Mouse (Mus musculus) embryonic facial prominence, embryonic 10.5 days (tissue): ENCODE data around the gene Phf23. TPM values are rescaled to one million over a fixed set of nuclear protein-coding genes. Genes with fewer than 3 reads are reported as not detected.
"Not testable (repeated sequence)": the region's sequence is repeated elsewhere in the genome, so short reads cannot be mapped to it uniquely, and the experiment has no call there.

ENCODE experiments used
- DNase-seq: peaks from one replicate; pipeline ENCODE4 v3.0.0-alpha.2; 2017; ENCODE audit warnings: low spot score
- H3K27ac ChIP-seq: fragments of 300-500 bp; sonication (generic); replicated peaks from 2 replicates; pipeline ENCODE4 v1.5.1; 2016; ENCODE audit warnings: mild to moderate bottlenecking
- H3K27me3 ChIP-seq: fragments of 300-500 bp; sonication (generic); replicated peaks from 2 replicates; pipeline ENCODE4 v1.6.1; 2016; ENCODE audit warnings: low read depth, mild to moderate bottlenecking; ENCODE audit not compliant: poor library complexity, severe bottlenecking
- H3K36me3 ChIP-seq: fragments of 300-500 bp; sonication (generic); replicated peaks from 2 replicates; pipeline ENCODE4 v1.6.1; 2016; ENCODE audit warnings: mild to moderate bottlenecking, moderate library complexity
- H3K4me1 ChIP-seq: fragments of 300-500 bp; sonication (generic); 2 replicates; pipeline ENCODE4 v1.6.1; 2016
- H3K4me3 ChIP-seq: fragments of 300-500 bp; sonication (generic); 2 replicates; pipeline ENCODE4 v1.5.1; 2016; ENCODE audit warnings: mild to moderate bottlenecking, moderate library complexity
- H3K9me3 ChIP-seq: fragments of 300-500 bp; sonication (generic); 2 replicates; pipeline ENCODE4 v1.6.1; 2016; ENCODE audit warnings: mild to moderate bottlenecking
- WGBS: fragments of 180-500 bp; shearing (Covaris S2); methylation state at CpG from one replicate; pipeline ENCODE4 v1.1.7; 2016; 5-methylcytosine and 5-hydroxymethylcytosine counted together
- polyA plus RNA-seq: library from polyadenylated mRNA; unstranded; fragments of >200 nt; fragmentation: Nextera tagmentation; extraction: Ambion mirVana; gene quantifications from 2 replicates; pipeline ENCODE4 v1.2.1, GENCODE M21; 2016

Gene Phf23
- polyA plus RNA-seq, 1 experiment from 2014 or later, result 98.3 TPM

- peak overlapping the region; percentile 12; the same call in 1 of the 2 replicates for H3K4me3 ChIP-seq
- no peak for DNase-seq
- peaks cover 24% of the 10 kb centered on the region for H3K4me1 ChIP-seq
- no peaks in the 10 kb centered on the region for H3K27me3 ChIP-seq
- 86% methylated on average over 12 of the region's 12 CpGs for WGBS
- no peaks in the 10 kb centered on the region for H3K9me3 ChIP-seq
- H3K27ac ChIP-seq, result no peak overlapping the region
- peaks cover 90% of the 10 kb centered on the region for H3K36me3 ChIP-seq
Measured at GRCm38 (mm10) chr11:70010548-70010947, 15.0 kb downstream of the Phf23 start.

DNA sequence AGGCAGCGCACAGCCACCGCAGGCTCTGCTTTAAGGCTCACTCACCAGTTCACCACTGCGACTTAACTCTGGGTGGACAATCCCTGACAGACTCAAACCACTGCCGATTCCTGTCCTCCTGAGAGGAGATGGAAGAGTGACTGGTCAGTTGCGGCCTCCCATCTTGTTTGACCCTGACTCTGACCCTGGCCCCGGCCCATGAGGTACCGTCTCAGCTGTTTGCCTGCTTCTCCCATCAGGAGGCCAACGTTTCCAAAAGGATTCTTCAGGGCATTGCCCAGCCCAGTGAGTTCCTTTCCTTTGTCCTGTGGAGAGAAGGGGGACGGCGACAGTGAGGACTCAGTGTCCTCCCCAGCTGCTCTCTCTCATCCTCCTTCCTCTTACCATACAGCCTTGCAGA is 15.4 kb downstream of the Phf23 start:
- no peaks in the 10 kb centered on the region for H3K27me3 ChIP-seq
- H3K4me3 ChIP-seq, result peak overlapping the region; percentile 12; the same call in 1 of the 2 replicates
- 88% methylated on average over 10 of the region's 10 CpGs for WGBS
- H3K4me1 ChIP-seq, result peaks cover 28% of the 10 kb centered on the region
- H3K27ac ChIP-seq, result no peak overlapping the region
- peaks cover 86% of the 10 kb centered on the region for H3K36me3 ChIP-seq
- DNase-seq, result no peak
- H3K9me3 ChIP-seq, result no peaks in the 10 kb centered on the region

DNA sequence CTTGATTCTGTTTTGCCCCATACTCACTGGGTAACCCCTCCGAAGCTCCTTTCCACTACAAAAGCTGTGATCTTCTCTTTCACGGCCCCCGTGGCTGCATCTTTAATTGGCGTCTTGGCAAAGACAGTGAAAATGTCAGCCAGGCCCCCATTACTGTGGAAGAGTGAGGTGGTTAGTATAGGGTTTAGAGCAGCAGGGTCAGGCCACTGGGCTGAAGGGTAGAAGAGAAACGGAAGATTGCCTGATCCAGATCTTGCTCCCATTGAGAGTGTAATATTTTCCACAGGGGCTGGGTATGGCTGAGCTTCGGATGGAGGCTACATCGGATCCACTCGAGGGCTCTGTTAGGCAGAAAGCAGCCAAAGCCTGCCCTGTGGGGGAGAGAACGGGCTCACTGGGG is 17.4 kb downstream of the Phf23 start:
- Histone ChIP-seq H3K4me3 (no peak overlapping the region), H3K4me1 (peaks cover 42% of the 10 kb centered on the region), H3K27me3 (no peaks in the 10 kb centered on the region), H3K36me3 (peaks cover 66% of the 10 kb centered on the region), H3K27ac (no peak overlapping the region), H3K9me3 (no peaks in the 10 kb centered on the region)
- no peak for DNase-seq
- WGBS, result 88% methylated on average over 9 of the region's 9 CpGs

GRCm38 (mm10) chr11:70013408-70013807 is 17.8 kb downstream of the Phf23 start:
- no peak for DNase-seq
- 88% methylated on average over 3 of the region's 3 CpGs for WGBS
- no peaks in the 10 kb centered on the region for H3K27me3 ChIP-seq
- H3K27ac ChIP-seq, result no peak overlapping the region
- no peak overlapping the region for H3K4me3 ChIP-seq
- H3K4me1 ChIP-seq, result peaks cover 47% of the 10 kb centered on the region
- no peaks in the 10 kb centered on the region for H3K9me3 ChIP-seq
- peaks cover 61% of the 10 kb centered on the region for H3K36me3 ChIP-seq

DNA sequence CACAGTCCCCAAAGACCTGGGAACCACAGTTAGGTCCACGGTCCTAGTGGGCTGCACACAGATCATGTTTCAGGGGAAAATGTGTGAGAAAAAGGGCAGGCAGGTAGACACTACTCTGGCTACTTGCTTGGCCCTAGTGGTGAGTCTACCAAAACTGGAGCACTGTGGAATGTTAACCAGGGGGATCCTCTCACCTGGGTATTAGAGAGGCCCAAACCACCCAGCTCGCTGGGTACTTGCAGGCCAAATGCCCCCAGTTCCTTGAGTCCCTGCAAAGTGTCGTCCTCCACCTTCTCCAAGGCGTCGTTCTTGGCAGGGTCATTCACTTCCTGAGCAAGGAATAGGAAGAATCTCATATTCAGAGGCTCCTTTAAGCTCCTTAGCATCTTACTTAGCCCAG is 18.5 kb downstream of the Phf23 start:
- WGBS, result 63% methylated on average over 5 of the region's 5 CpGs
- peaks cover 54% of the 10 kb centered on the region for H3K4me1 ChIP-seq
- peaks cover 55% of the 10 kb centered on the region for H3K36me3 ChIP-seq
- 0 out of 2 replicates have a peak overlapping the region, but pooled peaks have one; percentile 81 for H3K27ac ChIP-seq
- H3K27me3 ChIP-seq, result no peaks in the 10 kb centered on the region
- DNase-seq, result no peak
- H3K9me3 ChIP-seq, result no peaks in the 10 kb centered on the region
- peak overlapping the region; percentile 67 for H3K4me3 ChIP-seq

GRCm38 (mm10) chr11:70014880-70015558 is 19.4 kb downstream of the Phf23 start, which contains the start of gene Acadvl:
Gene Acadvl (minus strand): TSS chr11:70015411.
- no peaks in the 10 kb centered on the region for H3K27me3 ChIP-seq
- DNase-seq, result peak; percentile 86
- peak within 1 kb of the TSS; percentile 81 for H3K27ac ChIP-seq
- H3K9me3 ChIP-seq, result no peaks in the 10 kb centered on the region
- peak within 1 kb of the TSS; percentile 67 for H3K4me3 ChIP-seq
- peaks cover 45% of the 10 kb centered on the region for H3K36me3 ChIP-seq
- peaks cover 63% of the 10 kb centered on the region for H3K4me1 ChIP-seq
- WGBS, result 1% methylated on average over 35 of the region's 35 CpGs

GRCm38 (mm10) chr11:70015677-70016076 is 20.1 kb downstream of the Phf23 start:
- H3K27me3 ChIP-seq, result no peaks in the 10 kb centered on the region
- 70% methylated on average over 6 of the region's 6 CpGs for WGBS
- peak overlapping the region; percentile 81 for H3K27ac ChIP-seq
- DNase-seq, result no peak
- H3K9me3 ChIP-seq, result no peaks in the 10 kb centered on the region
- peak overlapping the region; percentile 67 for H3K4me3 ChIP-seq
- peaks cover 70% of the 10 kb centered on the region for H3K4me1 ChIP-seq
- H3K36me3 ChIP-seq, result peaks cover 39% of the 10 kb centered on the region

GRCm38 (mm10) chr11:70016177-70016576 is 20.6 kb downstream of the Phf23 start:
- peaks cover 34% of the 10 kb centered on the region for H3K36me3 ChIP-seq
- H3K9me3 ChIP-seq, H3K27ac ChIP-seq, H3K4me3 ChIP-seq, DNase-seq, H3K27me3 ChIP-seq: not testable (repeated sequence)
- 86% methylated on average over 2 of the region's 2 CpGs for WGBS
- H3K4me1 ChIP-seq, result peaks cover 74% of the 10 kb centered on the region

DNA sequence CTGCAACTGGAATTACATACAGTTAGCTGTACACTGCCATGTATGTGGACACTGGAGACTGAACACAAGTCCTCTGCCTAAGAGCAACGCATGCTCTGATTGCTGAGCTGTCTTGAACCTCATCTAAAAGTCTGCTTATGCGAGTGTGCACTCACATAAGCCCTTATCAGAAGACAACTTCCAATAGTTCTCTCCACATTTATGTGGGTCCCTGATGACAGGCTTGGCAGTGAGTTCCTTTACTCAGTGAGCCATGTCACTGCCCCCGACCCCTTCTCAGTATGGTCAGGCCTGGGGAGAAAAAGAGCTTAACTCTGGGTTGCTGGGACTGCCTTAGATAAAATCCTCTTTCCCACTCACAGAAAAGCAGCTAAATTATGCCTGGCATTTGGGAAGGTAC is 21.1 kb downstream of the Phf23 start, which contains the start of gene Dlg4:
TSS of gene Dlg4 (plus strand) at position 274 of the 400 bp plus-strand sequence.
- Histone ChIP-seq H3K27ac (peak within 1 kb of the TSS; percentile 97), H3K36me3 (peaks cover 29% of the 10 kb centered on the region), H3K4me3 (peak within 1 kb of the TSS; percentile 86), H3K27me3 (no peaks in the 10 kb centered on the region), H3K9me3 (no peaks in the 10 kb centered on the region), H3K4me1 (peaks cover 79% of the 10 kb centered on the region)
- no peak for DNase-seq
- 72% methylated on average over 3 of the region's 3 CpGs for WGBS

DNA sequence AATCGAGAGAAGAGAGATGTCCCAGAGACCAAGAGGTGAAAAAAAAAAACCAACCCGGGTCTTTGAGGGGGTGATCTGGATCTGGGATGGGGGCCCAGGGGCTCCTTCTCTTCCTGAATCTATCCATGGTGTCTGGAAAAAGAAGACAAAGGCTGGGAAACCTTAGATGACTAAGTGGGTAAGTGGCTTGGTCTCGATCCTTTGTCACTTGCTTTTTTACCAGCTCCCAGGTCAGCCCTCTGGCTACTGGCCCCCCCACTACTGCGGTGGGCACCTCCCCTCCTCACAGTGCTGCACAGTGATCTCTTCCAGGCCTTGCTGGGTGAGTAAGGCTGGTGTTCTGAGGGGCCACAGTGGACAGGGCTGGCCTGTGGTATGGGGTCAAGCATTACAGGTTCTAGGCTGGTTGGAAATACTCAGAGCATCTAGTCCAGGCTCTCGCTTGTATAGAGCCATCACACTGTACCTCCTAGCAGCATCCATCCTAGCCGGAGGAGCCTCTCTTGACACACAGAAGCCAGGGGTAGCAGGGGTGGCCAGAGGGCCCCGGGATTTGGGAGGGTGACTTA is 21.7 kb downstream of the Phf23 start:
- H3K4me1 ChIP-seq, result peaks cover 85% of the 10 kb centered on the region
- no peaks in the 10 kb centered on the region for H3K9me3 ChIP-seq
- H3K27me3 ChIP-seq, result no peaks in the 10 kb centered on the region
- H3K36me3 ChIP-seq, result peaks cover 22% of the 10 kb centered on the region
- WGBS, result 37% methylated on average over 7 of the region's 7 CpGs
- peak overlapping the region; percentile 97 for H3K27ac ChIP-seq
- no peak for DNase-seq
- H3K4me3 ChIP-seq, result peak overlapping the region; percentile 86

DNA sequence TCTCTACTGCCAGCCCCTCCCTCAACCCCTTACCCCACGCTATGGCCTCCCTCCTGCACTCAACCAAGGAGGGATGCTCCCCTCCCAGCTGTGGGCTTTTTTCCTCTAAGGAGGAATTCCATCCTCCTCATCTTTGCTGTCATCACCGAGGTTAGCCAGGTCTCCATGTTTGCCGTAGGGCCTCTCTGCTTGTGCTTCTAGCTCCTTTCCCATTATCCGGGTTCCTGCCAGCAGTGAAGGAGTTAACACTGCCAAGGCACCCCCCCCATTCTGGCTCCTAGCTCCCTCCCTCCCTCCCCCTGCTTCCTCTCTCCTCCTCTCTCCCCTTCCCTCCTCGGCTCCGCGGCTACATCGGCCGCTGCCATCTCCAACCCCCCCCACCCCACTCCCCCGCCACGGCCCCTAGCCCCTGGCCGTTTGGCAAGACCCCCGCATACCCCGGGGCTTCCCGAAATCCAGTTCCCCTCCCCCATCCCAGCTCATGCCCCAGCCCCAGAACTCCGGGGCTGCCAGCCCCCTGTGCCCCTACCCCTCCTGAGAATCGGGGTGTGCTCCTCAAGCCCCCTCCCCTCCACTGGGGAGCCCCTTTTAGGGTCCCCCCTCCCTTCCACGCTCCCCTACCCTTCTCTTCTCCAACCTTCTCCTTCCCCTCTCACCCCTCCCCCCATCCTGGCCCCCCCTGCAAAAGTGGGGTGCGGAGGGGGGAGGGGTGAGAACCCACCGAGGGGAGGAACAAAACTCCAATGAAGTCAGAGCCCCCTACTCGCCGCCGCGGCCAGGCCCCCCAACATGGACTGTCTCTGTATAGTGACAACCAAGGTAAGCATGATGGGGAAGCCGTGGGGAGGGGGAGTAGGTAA is 22.8 kb downstream of the Phf23 start:
- H3K4me3 ChIP-seq, result peak overlapping the region; percentile 86
- H3K27me3 ChIP-seq, result no peaks in the 10 kb centered on the region
- H3K9me3 ChIP-seq, result no peaks in the 10 kb centered on the region
- WGBS, result 1% methylated on average over 25 of the region's 25 CpGs
- peaks cover 12% of the 10 kb centered on the region for H3K36me3 ChIP-seq
- peak; percentile 88 for DNase-seq
- H3K4me1 ChIP-seq, result peaks cover 93% of the 10 kb centered on the region
- peak overlapping the region; percentile 97 for H3K27ac ChIP-seq

DNA sequence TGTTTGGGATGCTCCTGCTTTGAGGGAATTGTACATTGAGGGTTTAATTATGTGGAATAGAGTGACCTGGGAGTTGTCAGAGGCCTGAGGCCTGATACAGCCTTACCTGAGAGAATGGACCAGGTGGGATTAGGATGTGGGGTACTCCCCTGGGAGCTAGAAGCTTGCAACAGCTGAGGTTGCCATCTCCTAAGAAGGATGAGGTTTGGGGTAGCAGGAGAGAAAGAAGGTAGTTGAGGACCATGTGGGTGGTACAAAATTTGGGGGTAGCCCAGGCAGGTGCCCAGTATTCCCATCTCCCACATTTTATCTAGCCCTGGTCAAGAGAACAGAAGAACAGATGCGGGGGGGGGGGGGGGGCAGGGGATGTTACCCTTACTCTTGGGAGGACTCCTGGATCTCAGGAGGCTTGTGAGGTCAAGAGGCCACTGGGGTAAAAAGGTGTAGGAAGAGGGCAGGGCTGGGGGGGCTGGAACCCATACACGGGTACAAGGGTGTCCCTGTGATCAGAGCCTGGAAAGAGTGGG is 24.0 kb downstream of the Phf23 start:
- H3K4me3 ChIP-seq, result peak overlapping the region; percentile 86
- peak overlapping the region; percentile 97 for H3K27ac ChIP-seq
- H3K27me3 ChIP-seq, result no peaks in the 10 kb centered on the region
- peaks cover 93% of the 10 kb centered on the region for H3K4me1 ChIP-seq
- WGBS, result 18% methylated on average over 2 of the region's 2 CpGs
- DNase-seq, result no peak
- no peaks in the 10 kb centered on the region for H3K36me3 ChIP-seq
- no peaks in the 10 kb centered on the region for H3K9me3 ChIP-seq
